Mouse (Mus musculus): ENCODE measurements around the gene Tnpo1.

DNA sequence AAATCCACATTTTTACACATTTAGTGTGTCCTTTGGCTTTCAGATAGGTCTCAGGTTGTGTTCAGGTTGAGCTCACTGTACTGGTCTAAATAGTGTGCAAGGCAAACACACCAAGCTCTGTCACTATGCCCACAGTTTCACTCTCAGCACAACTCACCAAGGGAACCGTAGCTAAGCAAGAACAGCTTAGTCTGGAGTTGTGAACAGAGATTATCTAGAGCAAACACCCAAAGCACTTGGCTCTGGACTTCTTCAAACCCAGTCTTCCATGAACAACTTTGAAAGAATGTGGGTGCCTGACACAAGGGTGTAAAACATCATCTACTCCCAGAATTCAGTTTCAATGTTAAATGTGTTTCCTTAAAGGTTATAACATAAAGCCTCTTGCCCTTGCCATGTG, 80.4 kb downstream of the Tnpo1 start:
- TF ChIP-seq POLR2A (IDR thresholded peaks at IDR 0.05; ENCODE audit: insufficient read length, low read depth) (no peak), USF1 (IDR thresholded peaks at IDR 0.05; ENCODE audit: low read depth) (no peak), MYOD1 (IDR thresholded peaks at IDR 0.05; ENCODE audit: control insufficient read depth in 1 of 3, insufficient read length in 2 of 3, low read depth in 2 of 3) (no peak), TCF12 (IDR thresholded peaks at IDR 0.05; ENCODE audit: insufficient read depth, poor library complexity, severe bottlenecking) (no peak), E2F4 (IDR thresholded peaks at IDR 0.05; ENCODE audit: insufficient read depth) (no peak), POLR2AphosphoS2 (IDR thresholded peaks at IDR 0.05; ENCODE audit: insufficient read length, low read depth) (no peak), MAX (IDR thresholded peaks at IDR 0.05; ENCODE audit: low read depth) (no peak)

Measured in myocyte (in vitro differentiated cells).